Mouse (Mus musculus) granulocyte monocyte progenitor cell, adult 5-6 weeks (primary cell): Measurements from ENCODE around the gene 4930469K13Rik. TPM values are rescaled to one million over a fixed set of nuclear protein-coding genes. Genes with fewer than 3 reads are reported as not detected.

Source experiments
- ATAC-seq: replicated peaks from 2 replicates; pipeline ENCODE4 v1.8.0; 2016; ENCODE audit warnings: mild to moderate bottlenecking, moderate TSS enrichment, inconsistent platforms; ENCODE audit not compliant: poor library complexity, severe bottlenecking
- total RNA-seq, 2 experiments: library from RNA; stranded (forward) in 1 of 2; stranded (reverse) in 1 of 2; fragments of 200-712, 200-1000 nt in 1 of 2; fragments of >200 nt in 1 of 2; fragmentation: Nextera tagmentation in 1 of 2; gene quantifications; 2 replicates each; pipeline ENCODE4 v1.2.3; 2014 to 2017

Gene 4930469K13Rik
- total RNA-seq, 2 experiments from 2014 or later: not detected

GRCm38 (mm10) chr11:33946501-33946900, 151.9 kb downstream of the 4930469K13Rik start:
- no peak for ATAC-seq

DNA sequence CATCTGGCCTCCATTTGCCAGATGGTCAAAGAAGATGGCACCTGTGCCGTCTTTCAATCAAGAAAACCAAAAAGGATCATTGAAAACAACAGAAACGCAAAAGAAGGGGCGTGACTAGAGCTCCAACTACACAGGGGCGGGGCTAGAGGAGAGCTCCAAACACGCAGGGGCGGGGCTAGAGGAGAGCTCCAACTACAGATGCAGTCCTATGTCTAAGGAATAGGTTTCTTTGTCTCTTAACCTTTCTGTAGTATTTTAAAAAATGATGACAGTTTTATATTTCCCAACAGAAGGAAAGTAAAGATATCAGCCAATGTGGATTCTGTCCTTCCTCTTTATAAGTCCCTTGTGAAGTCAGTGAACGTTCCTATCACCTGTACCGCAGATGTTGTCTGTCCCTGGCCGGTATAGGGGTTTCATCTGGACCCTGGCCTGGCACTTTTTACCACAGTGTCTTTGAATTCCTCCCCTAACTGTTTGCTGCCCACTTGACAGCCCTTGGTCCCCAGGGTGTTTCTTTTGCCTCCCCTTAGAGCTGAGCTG, 153.5 kb downstream of the 4930469K13Rik start:
- ATAC-seq: no peak

- ATAC-seq: peak; percentile 69
Observed at GRCm38 (mm10) chr11:33944067-33944785, 154.1 kb downstream of the 4930469K13Rik start.

DNA sequence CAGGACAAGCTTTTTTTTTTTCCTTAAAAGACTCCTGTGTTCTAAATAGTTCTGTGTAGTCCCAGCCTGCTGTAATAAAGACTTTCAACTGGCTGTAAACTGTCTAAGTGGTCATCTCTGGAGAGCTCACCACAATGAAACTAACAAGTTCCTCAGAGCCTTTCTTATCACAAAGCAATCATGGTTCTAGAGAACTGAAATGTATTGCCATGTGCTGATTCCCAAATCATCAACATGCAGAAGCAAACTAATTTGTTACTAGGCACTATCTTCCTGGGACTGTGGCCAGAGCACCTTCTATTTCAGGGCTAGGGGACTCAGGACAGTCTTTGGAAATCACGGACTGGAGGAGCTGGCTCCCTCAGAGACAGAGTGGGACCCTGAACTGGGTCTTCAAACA, 154.8 kb downstream of the 4930469K13Rik start:
- no peak for ATAC-seq

DNA sequence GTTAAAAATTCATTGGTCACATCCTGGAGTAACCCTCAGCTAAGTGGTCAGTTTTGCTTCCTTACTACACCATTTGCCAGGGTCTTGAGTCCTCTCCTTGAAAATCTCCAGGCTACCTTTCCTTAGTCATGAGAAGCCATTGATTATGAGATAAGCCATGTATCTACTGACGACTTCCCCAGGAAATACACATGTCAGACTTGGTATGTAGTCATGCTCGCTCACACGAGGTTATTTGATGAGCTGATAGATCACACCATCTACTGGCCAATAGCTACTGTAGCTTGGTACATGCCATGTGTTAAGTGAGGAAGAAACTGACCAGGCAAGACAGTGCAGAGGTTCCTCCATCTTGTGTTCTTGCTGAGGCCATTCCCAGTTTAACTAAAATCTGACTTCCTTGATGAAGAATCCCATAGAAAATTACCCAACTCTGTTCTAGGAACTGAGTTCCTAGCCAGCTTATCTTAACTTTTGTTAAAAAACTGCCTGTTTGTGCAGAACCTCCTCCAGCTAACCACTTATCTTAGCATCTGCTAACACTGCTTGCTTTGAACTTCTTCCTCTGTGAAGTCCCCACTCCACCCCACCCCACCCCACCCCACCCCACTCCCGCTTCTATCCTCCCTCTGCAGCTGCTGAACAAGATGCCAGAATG, 158.8 kb downstream of the 4930469K13Rik start:
- ATAC-seq: peak; percentile 16; the same call in 1 of the 2 replicates

DNA sequence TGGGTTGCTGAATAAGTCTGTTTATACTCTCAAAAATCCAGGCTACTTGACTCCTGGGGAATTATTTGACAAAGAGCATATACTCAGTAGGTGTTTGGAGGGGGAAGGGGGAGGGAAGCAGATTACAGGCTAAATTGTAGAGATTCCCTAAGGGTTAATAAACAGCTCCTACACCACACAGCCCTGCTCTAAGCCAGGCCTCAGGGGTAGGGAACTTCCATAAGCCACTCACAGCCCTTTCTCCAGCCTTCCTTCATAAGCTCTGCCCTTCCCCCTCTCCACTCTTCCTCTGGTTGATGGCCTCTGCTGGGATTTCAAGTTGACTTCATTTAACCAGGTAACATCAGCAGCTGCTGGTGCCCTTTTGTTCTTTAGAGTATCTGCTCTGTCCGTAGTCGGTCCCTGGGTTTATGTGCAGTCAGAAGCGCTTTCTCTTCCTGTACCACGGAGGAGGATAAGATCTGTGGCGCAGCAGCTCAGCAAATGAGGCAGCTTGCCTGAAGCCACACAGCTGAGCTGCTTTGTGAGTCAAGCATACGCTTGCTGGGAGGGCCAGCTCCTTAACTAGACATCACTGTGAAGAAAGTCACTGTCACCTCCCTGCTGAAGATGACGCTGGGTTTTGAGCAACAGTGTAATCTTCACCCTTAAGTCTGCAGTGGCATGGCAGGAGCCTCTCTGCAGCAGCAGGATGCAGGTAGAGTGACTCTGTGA, 159.6 kb downstream of the 4930469K13Rik start:
- peak; percentile 64 for ATAC-seq

- ATAC-seq: no peak
Observed at GRCm38 (mm10) chr11:33937641-33938040, 160.7 kb downstream of the 4930469K13Rik start.

- no peak for ATAC-seq
Observed at GRCm38 (mm10) chr11:33934286-33934685, 164.1 kb downstream of the 4930469K13Rik start.

DNA sequence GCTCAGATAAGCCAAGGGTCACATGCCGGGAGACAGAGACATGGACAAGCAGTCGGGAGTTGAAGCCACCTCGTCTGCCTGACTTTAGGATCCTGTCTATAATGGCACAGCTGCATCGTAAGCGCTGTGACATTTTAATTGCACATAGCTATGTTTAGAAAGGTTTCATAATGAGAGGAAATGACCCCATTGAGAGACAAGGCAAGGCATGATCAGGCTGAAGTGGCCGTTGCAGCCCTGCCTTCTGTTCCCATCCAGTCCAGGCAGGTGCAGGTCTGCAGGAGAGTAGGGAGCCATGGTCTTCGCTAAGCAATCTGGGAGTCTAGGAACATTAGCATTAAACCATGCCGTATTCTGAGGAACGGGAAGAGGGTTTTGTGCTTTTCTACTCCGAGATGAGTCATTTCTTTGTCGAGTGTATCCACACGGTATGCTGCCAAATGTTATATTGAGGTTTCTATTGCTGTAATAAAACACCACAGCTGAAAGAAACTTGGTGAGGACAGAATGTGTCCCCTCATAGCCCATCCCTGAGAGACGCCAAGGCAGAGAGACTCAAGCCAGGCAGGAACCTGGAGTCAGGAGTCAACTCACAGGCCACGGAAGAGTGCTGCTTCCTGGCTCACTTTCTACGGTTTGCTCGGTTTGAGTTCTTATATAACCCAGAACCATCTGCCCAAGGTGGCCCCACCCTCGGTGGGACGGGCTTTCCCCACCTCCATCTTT, 165.8 kb downstream of the 4930469K13Rik start:
- peak; percentile 64 for ATAC-seq

- peak; percentile 69 for ATAC-seq
Observed at GRCm38 (mm10) chr11:33931836-33932385, 166.4 kb downstream of the 4930469K13Rik start.

GRCm38 (mm10) chr11:33929412-33929811, 168.9 kb downstream of the 4930469K13Rik start:
- no peak for ATAC-seq

DNA sequence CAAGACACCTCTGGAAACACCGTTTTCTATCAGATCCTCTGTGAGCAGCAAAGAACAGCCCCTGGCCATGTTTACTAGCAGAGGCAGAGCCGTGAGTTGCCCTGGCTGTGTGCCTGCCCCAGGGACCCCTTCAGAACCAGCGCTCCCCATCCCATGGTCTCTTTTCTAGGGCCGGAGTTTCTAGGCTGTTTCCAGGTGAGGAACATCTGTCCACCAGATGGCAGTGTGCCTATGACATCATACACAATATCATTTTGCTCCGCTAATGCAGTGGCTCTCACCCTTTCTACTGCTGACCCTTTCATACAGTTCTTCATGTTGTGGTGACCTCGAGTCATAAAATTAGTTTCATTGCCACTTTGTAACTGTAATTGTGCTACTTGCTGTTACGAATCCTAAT, 169.7 kb downstream of the 4930469K13Rik start:
- peak; percentile 28; the same call in 1 of the 2 replicates for ATAC-seq

- ATAC-seq: no peak
Observed at GRCm38 (mm10) chr11:33927836-33928235, 170.5 kb downstream of the 4930469K13Rik start.

GRCm38 (mm10) chr11:33927321-33927720, 171.0 kb downstream of the 4930469K13Rik start:
- no peak for ATAC-seq

GRCm38 (mm10) chr11:33926551-33926950, 171.8 kb downstream of the 4930469K13Rik start:
- no peak for ATAC-seq

- ATAC-seq: no peak
Observed at GRCm38 (mm10) chr11:33925778-33926177, 172.6 kb downstream of the 4930469K13Rik start.
